ENCODE assay signal across 17 mouse cellular contexts in the genomic region with DNA sequence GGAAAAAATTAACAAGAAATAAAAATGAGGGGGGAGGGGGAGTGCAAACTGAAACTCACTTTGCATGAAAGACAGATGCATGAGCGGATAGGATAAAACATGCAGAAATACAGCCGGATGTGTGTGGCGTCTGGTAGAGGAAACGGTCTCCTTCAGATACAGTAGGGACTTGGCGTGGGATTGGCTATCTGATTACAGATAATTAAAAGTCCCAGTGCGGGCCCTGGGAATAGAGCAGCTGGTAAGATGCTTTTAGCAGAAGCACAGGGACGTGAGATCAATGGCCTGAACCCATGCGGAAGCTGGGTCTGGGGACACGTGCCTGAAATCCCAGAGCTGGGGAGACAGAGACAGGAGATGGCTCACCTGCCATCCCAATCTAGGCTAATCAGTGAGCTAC.
"Had no signal": no experiment of that assay in that cellular context is flagged by ENCODE, and none has a peak within 500 bp of the region (broad histone marks: within the 10 kb centered on the region; RNA-seq: fewer than 3 reads in every experiment).

No protein-coding gene starts in this region.

- H3K4me2 ChIP-seq: lung, embryonic 15.5 days; midbrain, embryonic 11.5 days; midbrain, embryonic 13.5 days; midbrain, embryonic 15.5 days; neural tube, embryonic 12.5 days; stomach, embryonic 15.5 days had no signal

- H3K9me3 ChIP-seq: lung, embryonic 15.5 days; midbrain, embryonic 13.5 days; midbrain, embryonic 15.5 days; neural tube, embryonic 12.5 days; stomach, embryonic 15.5 days had no signal

- ATAC-seq: lung, postnatal 0 days; midbrain, embryonic 13.5 days; midbrain, embryonic 15.5 days had no signal

- H3K4me1 ChIP-seq: lung, embryonic 15.5 days; megakaryocyte, embryonic 14.5 days; midbrain, embryonic 13.5 days; midbrain, embryonic 15.5 days; neural tube, embryonic 12.5 days; stomach, embryonic 15.5 days had no signal

- H3K9ac ChIP-seq: lung, embryonic 15.5 days; midbrain, embryonic 13.5 days; midbrain, embryonic 15.5 days; neural tube, embryonic 12.5 days; stomach, embryonic 15.5 days had no signal

- H3K27me3 ChIP-seq: lung, embryonic 15.5 days; midbrain, embryonic 13.5 days; midbrain, embryonic 15.5 days; neural tube, embryonic 12.5 days; stomach, embryonic 15.5 days had no signal

- H3K27ac ChIP-seq: lung, embryonic 15.5 days; macrophage; midbrain, embryonic 13.5 days; midbrain, embryonic 15.5 days; neural tube, embryonic 12.5 days; stomach, embryonic 15.5 days; stomach, postnatal 0 days had no signal

- H3K4me3 ChIP-seq: lung, embryonic 15.5 days; megakaryocyte, embryonic 14.5 days; midbrain, embryonic 13.5 days; midbrain, embryonic 15.5 days; neural tube, embryonic 12.5 days; stomach, embryonic 15.5 days had no signal

- H3K36me3 ChIP-seq: lung, embryonic 15.5 days; midbrain, embryonic 13.5 days; midbrain, embryonic 15.5 days; neural tube, embryonic 12.5 days; stomach, embryonic 15.5 days had no signal

- DNase-seq: lung, adult 2 months; lung, postnatal 14 days; lung, postnatal 36 days; right cerebral cortex, postnatal 14 days; thymus, adult 2 months; thymus, postnatal 25 days; thymus, postnatal 4 days had no signal
